Mouse (Mus musculus): Measurements from ENCODE around the gene Syce1. TPM values are rescaled to one million over a fixed set of nuclear protein-coding genes. Genes with fewer than 3 reads are reported as not detected.

Syce1 gene
- polyA plus RNA-seq, 1 experiment from 2014 or later: not detected

DNA sequence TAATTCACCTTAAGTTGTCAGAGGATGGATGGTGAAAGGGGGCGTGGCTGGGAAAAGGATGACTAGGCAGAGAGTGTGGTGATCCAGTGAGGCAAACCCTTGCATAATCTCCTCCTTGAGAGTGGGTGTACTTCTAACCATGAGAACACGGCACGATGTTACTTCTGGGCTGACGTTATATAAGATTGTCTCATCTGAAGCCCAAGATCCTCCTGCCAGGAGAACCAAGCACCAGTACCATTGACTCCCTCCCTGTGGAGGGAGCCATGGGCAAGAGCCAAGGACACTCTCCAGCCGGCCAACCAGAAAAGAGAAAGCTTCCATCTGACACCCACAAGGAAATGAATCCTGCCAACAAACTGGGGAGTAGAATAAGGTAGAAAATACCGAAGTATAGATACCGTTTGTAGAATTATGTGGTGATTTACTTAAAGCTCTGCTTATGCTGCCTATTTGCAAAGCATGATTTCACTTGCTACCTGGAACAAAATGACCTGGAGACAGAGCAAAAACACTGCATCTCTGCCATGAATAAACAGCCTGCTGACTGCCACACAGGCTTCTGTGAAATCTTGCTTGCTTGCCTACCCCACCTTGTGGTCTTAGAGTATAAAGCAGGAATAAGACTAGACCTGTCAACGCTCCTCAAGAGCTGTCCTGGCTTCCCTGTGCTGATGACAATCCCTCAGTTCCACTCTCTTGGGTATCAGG, 40.7 kb upstream of the Syce1 start:
- TF ChIP-seq CTCF (IDR thresholded peaks at IDR 0.05) (peak; percentile 74), EP300 (IDR thresholded peaks at IDR 0.05) (no peak)
- DNase-seq (ENCODE audit: low spot score): peak; percentile 74
- Histone ChIP-seq H3K9me3 (ENCODE audit: low read length) (no peaks in the 10 kb centered on the region), H3K4me2 (replicated peaks; ENCODE audit: low read depth, low read length) (0 out of 2 replicates have a peak overlapping the region, but pooled peaks have one; percentile 8), H3K36me3 (ENCODE audit: insufficient read depth, low read length) (no peaks in the 10 kb centered on the region), H3K27ac (ENCODE audit: low read length) (no peak overlapping the region), H3K4me1 (ENCODE audit: insufficient read depth, low read depth, low read length) (no peaks in the 10 kb centered on the region), H3K9ac (replicated peaks; ENCODE audit: low read depth) (no peak overlapping the region), H3K4me3 (ENCODE audit: low read depth, low read length) (no peak overlapping the region), H3K27me3 (replicated peaks; ENCODE audit: insufficient read depth, low read length) (no peaks in the 10 kb centered on the region)
- WGBS: 18% methylated on average over 8 of the region's 8 CpGs
- peak; percentile 69 for ATAC-seq

DNA sequence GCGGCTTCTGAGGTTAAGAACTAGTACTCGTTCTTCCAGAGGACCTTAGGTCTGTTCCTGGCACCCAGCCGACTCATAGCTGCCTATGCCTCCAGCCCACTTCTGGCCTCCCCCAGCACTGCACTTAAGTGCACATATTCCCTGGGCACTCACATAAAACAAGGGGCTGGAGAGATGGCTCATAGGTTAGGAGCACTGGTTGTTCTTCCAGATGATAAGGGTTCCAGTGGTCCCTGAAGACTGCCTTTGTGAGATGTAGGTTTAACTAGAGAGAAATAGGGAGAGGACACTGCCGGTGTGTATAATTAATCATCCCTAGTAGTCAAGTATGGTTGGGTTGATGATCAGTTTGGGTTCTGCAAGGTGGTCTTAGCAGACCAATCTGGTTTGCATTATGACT, 35.1 kb upstream of the Syce1 start:
- WGBS: 79% methylated on average over 4 of the region's 4 CpGs
- H3K27ac ChIP-seq (ENCODE audit: low read length): no peak overlapping the region

DNA sequence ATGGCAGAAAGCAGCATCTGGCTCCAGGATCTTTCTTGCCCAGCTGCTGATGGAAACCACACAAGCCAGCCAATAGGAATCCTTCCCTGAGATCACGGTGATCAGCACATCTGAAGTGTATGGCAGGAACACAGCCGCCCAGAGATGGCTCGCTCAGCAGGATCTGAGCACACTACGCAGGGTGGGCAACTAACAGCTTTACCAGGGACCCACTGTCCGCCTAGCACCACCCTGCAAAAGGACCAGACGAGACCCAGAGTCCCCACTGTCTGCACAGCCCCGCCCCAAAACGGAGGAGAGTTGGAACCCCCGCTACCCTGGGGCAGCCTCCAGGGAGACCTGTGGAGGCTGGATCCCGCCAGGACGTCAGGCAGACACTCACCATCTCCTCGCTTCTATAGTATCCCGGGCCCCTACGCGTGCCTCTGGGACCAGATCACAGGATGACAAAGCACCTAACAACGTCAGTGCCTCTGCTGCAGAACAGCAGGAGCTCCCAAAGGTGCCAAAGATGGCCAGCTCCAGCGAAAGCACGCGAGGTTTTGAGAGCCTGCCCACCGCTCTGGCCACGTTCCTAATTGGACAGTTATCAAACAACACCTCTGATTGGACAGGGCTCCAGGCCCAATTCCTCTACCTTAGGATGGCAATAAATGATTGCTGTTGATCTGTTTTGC, 34.1 kb upstream of the Syce1 start, which contains the start of gene Zfp941:
Zfp941 (minus strand) TSS at position 526 of the 677 bp plus-strand sequence.
- peak; percentile 30 for DNase-seq (ENCODE audit: low spot score)
- no peak within 1 kb of the TSS for H3K9ac ChIP-seq (replicated peaks; ENCODE audit: low read depth)
- no peak within 1 kb of the TSS for H3K27ac ChIP-seq (ENCODE audit: low read length)
- peak; percentile 38 for ATAC-seq
- TF ChIP-seq CTCF (IDR thresholded peaks at IDR 0.05) (no peak), EP300 (IDR thresholded peaks at IDR 0.05) (no peak)
- H3K27me3 ChIP-seq (replicated peaks; ENCODE audit: insufficient read depth, low read length): no peaks in the 10 kb centered on the region
- H3K4me3 ChIP-seq (ENCODE audit: low read depth, low read length): peak within 1 kb of the TSS; percentile 11; the same call in 1 of the 2 replicates
- no peaks in the 10 kb centered on the region for H3K9me3 ChIP-seq (ENCODE audit: low read length)
- no peaks in the 10 kb centered on the region for H3K4me1 ChIP-seq (ENCODE audit: insufficient read depth, low read depth, low read length)
- WGBS: 2% methylated on average over 21 of the region's 21 CpGs
- no peaks in the 10 kb centered on the region for H3K36me3 ChIP-seq (ENCODE audit: insufficient read depth, low read length)
- peak within 1 kb of the TSS; percentile 56 for H3K4me2 ChIP-seq (replicated peaks; ENCODE audit: low read depth, low read length)

More for the DNA sequence above, 35.1 kb upstream of the Syce1 start:
- no peak overlapping the region for H3K4me2 ChIP-seq (replicated peaks; ENCODE audit: low read depth, low read length)
- DNase-seq (ENCODE audit: low spot score): no peak
- H3K9ac ChIP-seq (replicated peaks; ENCODE audit: low read depth): no peak overlapping the region
- H3K9me3 ChIP-seq (ENCODE audit: low read length): no peaks in the 10 kb centered on the region
- TF ChIP-seq CTCF (IDR thresholded peaks at IDR 0.05) (no peak), EP300 (IDR thresholded peaks at IDR 0.05) (no peak)
- no peak overlapping the region for H3K4me3 ChIP-seq (ENCODE audit: low read depth, low read length)
- no peaks in the 10 kb centered on the region for H3K27me3 ChIP-seq (replicated peaks; ENCODE audit: insufficient read depth, low read length)
- no peaks in the 10 kb centered on the region for H3K4me1 ChIP-seq (ENCODE audit: insufficient read depth, low read depth, low read length)
- ATAC-seq: no peak
- H3K36me3 ChIP-seq (ENCODE audit: insufficient read depth, low read length): no peaks in the 10 kb centered on the region

DNA sequence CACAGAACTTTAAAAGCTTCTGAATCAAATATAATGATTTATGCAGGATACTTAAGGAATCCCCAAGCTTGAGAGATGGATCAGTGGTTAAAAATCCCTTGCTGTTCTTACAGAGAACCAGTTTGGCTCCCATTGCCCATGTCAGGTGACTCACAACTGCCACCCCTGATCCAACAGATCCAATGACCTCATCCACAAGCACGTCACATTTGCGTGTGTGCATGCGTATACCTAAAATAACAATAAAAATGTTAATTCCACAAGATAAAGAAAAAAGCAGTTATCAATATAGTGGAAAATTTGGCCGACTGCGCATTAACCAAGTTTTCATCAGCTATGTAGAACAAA, 33.6 kb upstream of the Syce1 start:
- ATAC-seq: no peak
- no peak overlapping the region for H3K9ac ChIP-seq (replicated peaks; ENCODE audit: low read depth)
- H3K4me2 ChIP-seq (replicated peaks; ENCODE audit: low read depth, low read length): no peak overlapping the region

DNA sequence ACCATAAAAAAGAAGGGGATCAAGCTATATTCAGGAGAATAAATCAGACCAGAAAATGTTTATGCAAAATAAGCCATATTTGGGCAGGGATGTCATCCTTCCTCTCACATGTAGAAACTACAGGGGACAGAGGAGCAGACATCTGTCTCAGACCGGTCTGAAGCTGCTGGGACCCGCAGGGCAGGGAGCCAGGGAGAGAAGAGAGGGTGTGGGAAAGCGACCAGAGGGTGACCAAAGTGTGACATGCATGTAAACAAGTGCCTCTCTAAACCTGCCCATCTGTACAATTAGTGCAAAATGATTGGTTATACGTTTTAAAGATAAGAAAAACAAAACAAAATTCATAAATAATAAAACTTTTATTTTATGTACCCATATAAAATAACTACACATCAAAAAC, 32.5 kb upstream of the Syce1 start:
- TF ChIP-seq EP300 (IDR thresholded peaks at IDR 0.05) (no peak), CTCF (IDR thresholded peaks at IDR 0.05) (no peak)
- no peaks in the 10 kb centered on the region for H3K9me3 ChIP-seq (ENCODE audit: low read length)
- no peaks in the 10 kb centered on the region for H3K4me1 ChIP-seq (ENCODE audit: insufficient read depth, low read depth, low read length)
- H3K27ac ChIP-seq (ENCODE audit: low read length): no peak overlapping the region
- DNase-seq (ENCODE audit: low spot score) (no peak), ATAC-seq (no peak)
- H3K4me2 ChIP-seq (replicated peaks; ENCODE audit: low read depth, low read length): no peak overlapping the region
- no peaks in the 10 kb centered on the region for H3K36me3 ChIP-seq (ENCODE audit: insufficient read depth, low read length)
- no peaks in the 10 kb centered on the region for H3K27me3 ChIP-seq (replicated peaks; ENCODE audit: insufficient read depth, low read length)
- WGBS: 43% methylated on average over 4 of the region's 4 CpGs
- no peak overlapping the region for H3K4me3 ChIP-seq (ENCODE audit: low read depth, low read length)
- no peak overlapping the region for H3K9ac ChIP-seq (replicated peaks; ENCODE audit: low read depth)

More for the DNA sequence above, 33.6 kb upstream of the Syce1 start:
- H3K4me3 ChIP-seq (ENCODE audit: low read depth, low read length): no peak overlapping the region
- WGBS: 53% methylated on average over 5 of the region's 5 CpGs
- H3K4me1 ChIP-seq (ENCODE audit: insufficient read depth, low read depth, low read length): no peaks in the 10 kb centered on the region
- H3K27me3 ChIP-seq (replicated peaks; ENCODE audit: insufficient read depth, low read length): no peaks in the 10 kb centered on the region
- TF ChIP-seq EP300 (IDR thresholded peaks at IDR 0.05): no peak
- no peak for TF ChIP-seq CTCF (IDR thresholded peaks at IDR 0.05)
- no peaks in the 10 kb centered on the region for H3K36me3 ChIP-seq (ENCODE audit: insufficient read depth, low read length)
- no peaks in the 10 kb centered on the region for H3K9me3 ChIP-seq (ENCODE audit: low read length)
- DNase-seq (ENCODE audit: low spot score): no peak
- H3K27ac ChIP-seq (ENCODE audit: low read length): no peak overlapping the region

DNA sequence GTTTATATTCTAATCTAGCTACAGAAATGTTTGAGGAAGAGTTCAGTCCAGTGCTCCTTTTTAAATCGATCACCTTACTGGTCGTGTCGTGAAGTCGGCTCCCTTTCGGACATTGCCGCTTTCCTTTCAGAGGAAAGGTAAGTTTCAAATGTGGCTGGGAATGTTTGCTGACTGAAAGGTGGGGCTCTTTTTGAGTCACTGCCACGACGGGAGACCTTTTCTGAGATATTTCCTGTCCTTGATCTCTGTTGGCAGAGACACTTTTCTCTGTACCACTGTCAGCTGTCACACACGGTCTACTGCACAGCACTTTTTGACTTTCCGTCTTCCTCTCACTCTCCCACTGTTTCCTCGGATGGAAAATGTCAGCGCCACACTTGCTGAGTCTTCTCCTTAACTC, 25.2 kb upstream of the Syce1 start:
- Histone ChIP-seq H3K4me1 (ENCODE audit: insufficient read depth, low read depth, low read length) (no peaks in the 10 kb centered on the region), H3K27ac (ENCODE audit: low read length) (no peak overlapping the region), H3K9ac (replicated peaks; ENCODE audit: low read depth) (no peak overlapping the region), H3K27me3 (replicated peaks; ENCODE audit: insufficient read depth, low read length) (no peaks in the 10 kb centered on the region), H3K9me3 (ENCODE audit: low read length) (no peaks in the 10 kb centered on the region), H3K4me3 (ENCODE audit: low read depth, low read length) (no peak overlapping the region), H3K4me2 (replicated peaks; ENCODE audit: low read depth, low read length) (no peak overlapping the region), H3K36me3 (ENCODE audit: insufficient read depth, low read length) (no peaks in the 10 kb centered on the region)
- no peak for ATAC-seq
- no peak for TF ChIP-seq EP300 (IDR thresholded peaks at IDR 0.05)
- TF ChIP-seq CTCF (IDR thresholded peaks at IDR 0.05): no peak
- 79% methylated on average over 12 of the region's 12 CpGs for WGBS
- no peak for DNase-seq (ENCODE audit: low spot score)

All from lung, postnatal 0 days (tissue).